Mouse (Mus musculus): ENCODE measurements at regions not wholly inside any gene's neighbourhood (a gene's known extent, or its start where the extent isn't known, plus 50 kb on each side); places are given as distances from the start of the nearest gene placed in this dataset.
A peak's percentile ranks its signal among the peaks of the same experiment; 100 is the strongest.

DNA sequence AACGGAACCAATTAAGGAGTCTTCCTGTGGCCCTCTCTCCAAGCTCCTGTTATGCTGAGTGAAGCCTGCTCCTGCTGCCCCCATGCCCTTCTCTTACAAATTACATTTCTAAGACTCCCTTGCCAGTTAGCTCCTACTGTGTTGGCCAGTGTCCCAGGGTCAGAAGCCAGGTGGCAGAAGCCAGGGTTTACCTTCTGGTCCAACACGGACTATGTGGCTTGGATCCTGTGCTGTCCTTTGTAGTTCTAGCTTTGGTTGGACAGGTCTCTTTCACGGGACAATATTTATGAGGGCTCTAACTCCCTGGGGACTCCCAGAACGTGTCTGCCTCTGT, 134.3 kb downstream of the Nufip1 start:
- Histone ChIP-seq H3K27ac (ENCODE audit: insufficient read depth, low read depth, low read length) (no peak overlapping the region), H3K27me3 (ENCODE audit: control insufficient read depth, insufficient read depth, low read length) (no peaks in the 10 kb centered on the region), H3K36me3 (ENCODE audit: control insufficient read depth, insufficient read depth, low read length) (no peaks in the 10 kb centered on the region), H3K4me1 (ENCODE audit: control insufficient read depth, insufficient read depth, insufficient read length, low read length) (0 out of 2 replicates have a peak, but pooled peaks cover 2% of the 10 kb centered on the region), H3K4me3 (ENCODE audit: low read depth, low read length) (no peak overlapping the region)
- TF ChIP-seq POLR2A (IDR thresholded peaks at IDR 0.05; ENCODE audit: low read depth, low read length) (no peak), CTCF (IDR thresholded peaks at IDR 0.05; ENCODE audit: extremely low read depth, insufficient read length, insufficient replicate concordance, low read depth, low read length) (no peak)
- WGBS, result 74% methylated on average over 4 of the region's 4 CpGs

DNA sequence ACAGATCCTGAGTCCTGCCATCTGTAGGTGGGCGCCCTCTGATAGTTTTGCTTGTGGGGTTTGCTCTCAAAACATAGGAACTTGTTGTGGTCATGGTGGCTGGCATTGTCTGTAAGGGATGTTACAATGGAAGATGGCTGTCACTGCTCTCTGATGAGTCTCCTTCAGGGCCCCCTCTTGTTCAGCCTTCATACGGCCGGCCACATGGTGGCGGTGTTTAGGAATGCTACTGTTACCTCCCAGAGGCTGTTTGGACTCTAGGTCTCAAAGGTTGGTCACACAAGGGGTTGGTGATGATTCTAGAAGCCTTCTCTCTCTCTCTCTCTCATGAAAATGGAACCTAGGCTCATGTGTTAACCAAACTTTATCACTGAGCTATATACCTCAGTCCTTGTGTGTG, 137.0 kb downstream of the Nufip1 start:
- H3K27ac ChIP-seq (ENCODE audit: insufficient read depth, low read depth, low read length), result no peak overlapping the region
- H3K4me3 ChIP-seq (ENCODE audit: low read depth, low read length), result no peak overlapping the region
- 80% methylated on average over 4 of the region's 4 CpGs for WGBS
- H3K27me3 ChIP-seq (ENCODE audit: control insufficient read depth, insufficient read depth, low read length), result no peaks in the 10 kb centered on the region
- TF ChIP-seq POLR2A (IDR thresholded peaks at IDR 0.05; ENCODE audit: low read depth, low read length) (no peak), CTCF (IDR thresholded peaks at IDR 0.05; ENCODE audit: extremely low read depth, insufficient read length, insufficient replicate concordance, low read depth, low read length) (peak; percentile 45; the same call in 1 of the 2 replicates)
- H3K4me1 ChIP-seq (ENCODE audit: control insufficient read depth, insufficient read depth, insufficient read length, low read length), result 0 out of 2 replicates have a peak, but pooled peaks cover 2% of the 10 kb centered on the region
- no peaks in the 10 kb centered on the region for H3K36me3 ChIP-seq (ENCODE audit: control insufficient read depth, insufficient read depth, low read length)

- H3K36me3 ChIP-seq (ENCODE audit: control insufficient read depth, insufficient read depth, low read length), result no peaks in the 10 kb centered on the region
- H3K27me3 ChIP-seq (ENCODE audit: control insufficient read depth, insufficient read depth, low read length), result no peaks in the 10 kb centered on the region
- TF ChIP-seq CTCF (IDR thresholded peaks at IDR 0.05; ENCODE audit: extremely low read depth, insufficient read length, insufficient replicate concordance, low read depth, low read length) (no peak), POLR2A (IDR thresholded peaks at IDR 0.05; ENCODE audit: low read depth, low read length) (no peak)
- WGBS, result 63% methylated on average over 3 of the region's 3 CpGs
- peaks cover 5% of the 10 kb centered on the region; the same call in 1 of the 2 replicates for H3K4me1 ChIP-seq (ENCODE audit: control insufficient read depth, insufficient read depth, insufficient read length, low read length)
- no peak overlapping the region for H3K4me3 ChIP-seq (ENCODE audit: low read depth, low read length)
- H3K27ac ChIP-seq (ENCODE audit: insufficient read depth, low read depth, low read length), result no peak overlapping the region
Observed at GRCm38 (mm10) chr14:76253850-76254249, 143.2 kb downstream of the Nufip1 start.

DNA sequence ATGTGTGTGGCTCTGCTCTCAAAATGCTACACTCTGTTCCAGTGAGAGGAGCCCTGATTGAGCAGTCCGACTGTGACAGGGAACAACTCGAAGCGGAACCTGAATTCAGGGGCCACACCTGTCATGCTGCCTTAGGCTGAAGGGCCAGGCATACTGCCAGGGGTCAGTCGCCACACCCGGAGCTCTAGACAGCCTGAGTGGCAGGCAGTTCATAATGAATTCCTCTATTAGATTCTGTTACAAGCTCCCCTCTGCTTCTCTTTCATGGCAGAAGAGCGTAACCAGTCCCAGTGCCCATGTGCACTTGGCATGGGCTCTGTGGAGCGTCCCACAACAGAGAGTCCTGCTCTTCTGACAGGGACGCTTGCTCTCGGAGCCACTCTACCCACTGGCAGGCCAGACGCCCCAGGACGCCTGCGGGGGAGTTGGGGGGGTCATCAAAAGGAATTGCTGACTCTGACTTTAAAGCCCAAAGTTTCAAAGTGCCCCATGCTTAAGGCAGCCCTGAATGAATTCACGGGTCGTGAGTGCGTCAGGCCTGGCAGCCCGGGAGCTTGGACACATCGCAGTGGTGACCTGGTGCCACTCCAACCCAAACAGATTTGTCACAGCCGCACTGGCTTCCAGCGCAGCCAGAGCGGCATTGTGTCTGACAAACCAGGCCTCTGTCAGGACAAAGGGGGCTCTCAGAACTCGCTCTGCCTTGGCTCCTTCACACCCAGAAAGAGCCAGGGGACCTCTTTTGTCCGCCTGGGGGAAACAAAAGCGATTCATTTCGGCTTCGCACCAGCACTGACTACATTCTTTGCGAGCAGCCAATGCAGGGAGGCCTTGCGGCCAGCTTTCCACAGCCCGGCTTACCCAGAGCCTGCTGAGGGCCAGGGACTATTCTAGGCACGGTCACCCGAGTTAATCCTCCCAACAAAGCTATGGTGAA, 144.1 kb downstream of the Nufip1 start:
- Histone ChIP-seq H3K27ac (ENCODE audit: insufficient read depth, low read depth, low read length) (no peak overlapping the region), H3K4me1 (ENCODE audit: control insufficient read depth, insufficient read depth, insufficient read length, low read length) (peaks cover 5% of the 10 kb centered on the region; the same call in 1 of the 2 replicates), H3K27me3 (ENCODE audit: control insufficient read depth, insufficient read depth, low read length) (no peaks in the 10 kb centered on the region), H3K4me3 (ENCODE audit: low read depth, low read length) (no peak overlapping the region), H3K36me3 (ENCODE audit: control insufficient read depth, insufficient read depth, low read length) (no peaks in the 10 kb centered on the region)
- 71% methylated on average over 30 of the region's 30 CpGs for WGBS
- no peak for TF ChIP-seq CTCF (IDR thresholded peaks at IDR 0.05; ENCODE audit: extremely low read depth, insufficient read length, insufficient replicate concordance, low read depth, low read length)
- no peak for TF ChIP-seq POLR2A (IDR thresholded peaks at IDR 0.05; ENCODE audit: low read depth, low read length)

DNA sequence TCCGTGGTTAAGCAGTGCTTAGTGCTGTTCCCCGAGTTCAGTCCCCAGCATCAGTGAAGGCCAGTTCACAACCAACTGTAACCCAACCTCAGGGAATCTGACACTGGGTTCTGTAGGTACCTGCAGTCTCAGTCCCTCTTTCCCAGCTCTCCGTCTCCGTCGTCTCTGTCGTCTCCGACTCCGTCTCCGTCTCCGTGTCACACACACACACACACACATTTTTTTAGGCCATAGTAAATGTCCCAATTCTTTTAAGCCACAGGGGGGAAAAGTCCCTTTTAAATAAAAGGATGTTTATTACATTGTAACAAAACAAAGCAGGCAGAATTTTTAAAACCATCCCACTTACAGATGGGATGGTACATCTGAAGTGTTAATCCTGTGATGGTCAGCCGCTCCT, 145.3 kb downstream of the Nufip1 start:
- Histone ChIP-seq H3K27ac (ENCODE audit: insufficient read depth, low read depth, low read length) (no peak overlapping the region), H3K36me3 (ENCODE audit: control insufficient read depth, insufficient read depth, low read length) (no peaks in the 10 kb centered on the region)
- whole genome bisulfite sequencing, result 93% methylated on average over 11 of the region's 11 CpGs

GRCm38 (mm10) chr14:76258626-76259025, 147.9 kb downstream of the Nufip1 start:
- H3K4me3 ChIP-seq (ENCODE audit: low read depth, low read length), result no peak overlapping the region
- H3K36me3 ChIP-seq (ENCODE audit: control insufficient read depth, insufficient read depth, low read length), result no peaks in the 10 kb centered on the region
- no peak overlapping the region for H3K27ac ChIP-seq (ENCODE audit: insufficient read depth, low read depth, low read length)
- WGBS, result 59% methylated on average over 3 of the region's 3 CpGs
- no peak for TF ChIP-seq POLR2A (IDR thresholded peaks at IDR 0.05; ENCODE audit: low read depth, low read length)
- TF ChIP-seq CTCF (IDR thresholded peaks at IDR 0.05; ENCODE audit: extremely low read depth, insufficient read length, insufficient replicate concordance, low read depth, low read length), result no peak
- no peaks in the 10 kb centered on the region for H3K27me3 ChIP-seq (ENCODE audit: control insufficient read depth, insufficient read depth, low read length)
- peaks cover 5% of the 10 kb centered on the region; the same call in 1 of the 2 replicates for H3K4me1 ChIP-seq (ENCODE audit: control insufficient read depth, insufficient read depth, insufficient read length, low read length)

More for the DNA sequence above, 145.3 kb downstream of the Nufip1 start:
- H3K27me3 ChIP-seq (ENCODE audit: control insufficient read depth, insufficient read depth, low read length), result no peaks in the 10 kb centered on the region
- peaks cover 5% of the 10 kb centered on the region; the same call in 1 of the 2 replicates for H3K4me1 ChIP-seq (ENCODE audit: control insufficient read depth, insufficient read depth, insufficient read length, low read length)
- no peak overlapping the region for H3K4me3 ChIP-seq (ENCODE audit: low read depth, low read length)
- TF ChIP-seq CTCF (IDR thresholded peaks at IDR 0.05; ENCODE audit: extremely low read depth, insufficient read length, insufficient replicate concordance, low read depth, low read length), result no peak

GRCm38 (mm10) chr14:76260628-76261293, 150.1 kb downstream of the Nufip1 start:
- H3K36me3 ChIP-seq (ENCODE audit: control insufficient read depth, insufficient read depth, low read length), result no peaks in the 10 kb centered on the region
- H3K4me3 ChIP-seq (ENCODE audit: low read depth, low read length), result no peak overlapping the region
- H3K4me1 ChIP-seq (ENCODE audit: control insufficient read depth, insufficient read depth, insufficient read length, low read length), result no peaks in the 10 kb centered on the region
- 71% methylated on average over 5 of the region's 5 CpGs for WGBS
- H3K27me3 ChIP-seq (ENCODE audit: control insufficient read depth, insufficient read depth, low read length), result no peaks in the 10 kb centered on the region
- TF ChIP-seq CTCF (IDR thresholded peaks at IDR 0.05; ENCODE audit: extremely low read depth, insufficient read length, insufficient replicate concordance, low read depth, low read length), result no peak
- no peak for TF ChIP-seq POLR2A (IDR thresholded peaks at IDR 0.05; ENCODE audit: low read depth, low read length)
- H3K27ac ChIP-seq (ENCODE audit: insufficient read depth, low read depth, low read length), result no peak overlapping the region
